Mouse (Mus musculus): ENCODE data around the gene Rcor1. TPM values are rescaled to one million over a fixed set of nuclear protein-coding genes. Genes with fewer than 3 reads are reported as not detected.
A peak's percentile ranks its signal among the peaks of the same experiment; 100 is the strongest.

The Rcor1 gene
- total RNA-seq, 2 experiments from 2014 or later: 14.3 to 19.4 TPM

DNA sequence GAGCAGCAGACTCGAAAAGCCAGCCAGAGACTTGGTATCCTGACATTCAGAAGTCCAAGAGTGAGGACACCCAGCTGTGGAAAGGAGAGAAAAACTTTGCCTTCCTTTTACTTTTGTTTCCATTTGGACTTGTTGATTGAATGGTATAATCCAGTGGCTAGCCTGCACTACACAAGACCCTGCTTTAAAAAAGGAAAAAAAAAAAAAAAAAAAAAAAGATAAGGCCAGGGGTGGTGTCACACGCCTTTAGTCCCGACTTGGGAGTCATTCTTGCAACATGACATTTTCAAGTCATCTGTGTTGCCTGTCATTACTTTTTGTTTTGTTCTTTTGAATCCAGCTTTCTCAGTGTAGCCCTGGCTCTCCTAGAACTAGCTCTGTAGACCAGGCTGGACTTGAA is 17.6 kb upstream of the Rcor1 start:
- no peak for DNase-seq

GRCm38 (mm10) chr12:111028176-111029167 is 10.7 kb upstream of the Rcor1 start:
- no peak for DNase-seq

GRCm38 (mm10) chr12:111029291-111029890 is 9.8 kb upstream of the Rcor1 start:
- DNase-seq: no peak

- DNase-seq: no peak
Measured at GRCm38 (mm10) chr12:111032839-111033238, 6.3 kb upstream of the Rcor1 start.

DNA sequence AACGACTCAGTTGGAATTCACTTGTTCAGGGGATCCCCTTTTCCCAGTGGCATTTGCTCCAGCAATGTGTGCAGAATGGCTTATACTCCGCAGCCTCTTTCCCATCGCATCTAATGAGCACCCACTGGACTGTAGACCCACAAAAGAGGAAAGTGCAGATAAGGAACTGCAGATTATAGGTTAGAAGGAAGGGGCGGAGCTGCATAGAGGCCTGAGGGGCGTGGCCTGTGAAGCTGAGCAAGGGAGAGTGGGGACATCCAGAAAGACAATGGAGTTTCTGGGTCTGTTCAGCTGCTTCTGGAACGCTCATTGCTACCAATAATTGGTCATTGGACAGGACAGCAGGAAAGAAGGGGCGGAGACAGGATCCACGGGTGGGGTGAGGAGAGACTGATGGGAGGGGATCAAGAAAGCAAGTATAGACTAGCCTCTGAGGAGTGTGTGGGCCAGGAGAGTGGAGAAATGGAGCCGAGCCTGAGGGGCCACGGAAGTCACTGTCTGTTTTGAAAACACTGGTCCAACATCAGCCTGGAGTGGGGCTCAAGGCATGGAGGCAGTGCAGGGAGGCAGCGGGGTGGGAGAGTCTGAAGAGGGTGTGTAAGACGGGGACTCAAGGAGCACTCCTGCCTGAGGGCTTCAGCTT is 3.8 kb upstream of the Rcor1 start:
- DNase-seq: no peak

GRCm38 (mm10) chr12:111036198-111036775 is 2.9 kb upstream of the Rcor1 start:
- DNase-seq: no peak

DNA sequence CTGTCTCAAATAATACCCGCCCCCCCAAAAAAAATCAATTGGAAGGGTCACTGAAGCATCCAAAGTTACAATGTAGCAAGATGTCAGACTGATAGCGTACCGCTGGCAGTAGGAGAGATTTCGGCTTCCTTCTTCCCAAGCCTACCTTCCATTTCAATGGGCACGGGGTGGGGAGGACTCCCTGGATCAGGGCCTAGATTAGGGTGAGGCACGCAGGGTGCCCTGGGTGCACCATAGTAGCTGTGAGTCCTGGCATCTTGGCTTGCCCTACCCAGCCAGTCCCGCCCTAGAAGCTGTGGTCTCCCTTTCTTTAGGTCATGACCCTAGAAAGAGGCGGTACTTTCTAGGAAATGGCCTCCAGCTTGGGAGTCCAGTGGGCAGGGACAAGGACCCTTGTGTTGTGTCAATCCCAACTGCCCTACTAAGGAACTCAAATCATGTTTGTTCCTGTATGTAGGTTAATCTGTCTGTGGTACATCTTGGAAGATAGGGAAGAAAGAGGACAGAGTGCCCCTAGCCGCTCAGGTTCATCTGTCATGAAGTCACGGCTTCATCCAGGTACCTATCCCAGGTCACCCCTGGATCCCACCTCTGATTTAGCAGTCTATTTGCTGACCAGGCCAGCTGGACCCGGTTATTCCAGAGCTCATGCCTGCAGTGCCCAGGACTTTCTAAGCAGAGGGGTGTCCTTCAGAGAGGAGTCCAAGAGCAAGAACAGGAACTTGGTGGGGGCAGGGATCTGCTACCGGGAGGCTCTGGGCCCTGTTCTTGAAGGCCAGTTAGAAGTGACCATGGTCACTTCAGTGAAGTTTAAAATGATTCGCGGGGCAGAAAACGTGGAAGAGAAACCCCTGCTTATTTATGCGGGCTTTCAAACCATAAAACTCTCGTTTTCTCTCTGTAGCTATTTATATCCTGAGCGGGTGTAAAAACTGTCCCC is 1.6 kb upstream of the Rcor1 start:
- DNase-seq: peak; percentile 15

DNA sequence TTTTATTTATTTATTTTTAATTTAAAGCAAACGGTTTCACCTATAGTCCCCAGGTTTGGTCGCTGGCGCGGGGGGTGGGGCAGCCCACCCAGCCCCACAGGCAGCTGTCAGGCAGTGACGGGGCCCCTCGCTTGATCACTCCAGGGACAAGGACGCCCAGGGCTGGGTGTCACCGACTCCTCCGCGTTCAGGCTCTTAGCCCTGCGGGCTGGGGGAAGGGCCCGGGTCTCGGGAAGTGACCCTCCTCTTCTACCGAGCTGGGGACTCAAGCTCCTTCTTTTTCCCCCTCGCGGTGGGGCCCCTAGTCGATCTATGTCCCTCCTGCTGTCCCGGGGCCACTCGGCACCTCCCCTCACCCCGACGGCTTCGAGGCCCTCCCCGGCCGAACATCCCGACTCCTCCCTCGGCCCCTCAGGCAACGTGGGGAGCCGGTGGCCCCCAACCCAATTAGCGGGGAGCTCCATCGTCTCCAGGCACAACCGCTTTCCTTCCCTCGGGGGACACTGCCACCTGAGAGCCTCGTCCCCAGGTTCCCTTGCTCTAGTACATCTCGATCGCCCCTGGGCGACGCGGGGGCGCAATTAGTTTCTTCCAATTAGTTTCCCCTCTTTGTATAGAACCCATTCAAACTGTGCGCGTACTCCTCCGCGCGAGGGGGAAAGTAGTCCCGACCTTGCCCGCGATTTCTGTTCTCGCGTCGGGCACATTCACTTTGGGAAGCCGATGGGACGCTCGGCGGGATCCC is 748 bp upstream of the Rcor1 start:
- peak; percentile 61 for DNase-seq

DNA sequence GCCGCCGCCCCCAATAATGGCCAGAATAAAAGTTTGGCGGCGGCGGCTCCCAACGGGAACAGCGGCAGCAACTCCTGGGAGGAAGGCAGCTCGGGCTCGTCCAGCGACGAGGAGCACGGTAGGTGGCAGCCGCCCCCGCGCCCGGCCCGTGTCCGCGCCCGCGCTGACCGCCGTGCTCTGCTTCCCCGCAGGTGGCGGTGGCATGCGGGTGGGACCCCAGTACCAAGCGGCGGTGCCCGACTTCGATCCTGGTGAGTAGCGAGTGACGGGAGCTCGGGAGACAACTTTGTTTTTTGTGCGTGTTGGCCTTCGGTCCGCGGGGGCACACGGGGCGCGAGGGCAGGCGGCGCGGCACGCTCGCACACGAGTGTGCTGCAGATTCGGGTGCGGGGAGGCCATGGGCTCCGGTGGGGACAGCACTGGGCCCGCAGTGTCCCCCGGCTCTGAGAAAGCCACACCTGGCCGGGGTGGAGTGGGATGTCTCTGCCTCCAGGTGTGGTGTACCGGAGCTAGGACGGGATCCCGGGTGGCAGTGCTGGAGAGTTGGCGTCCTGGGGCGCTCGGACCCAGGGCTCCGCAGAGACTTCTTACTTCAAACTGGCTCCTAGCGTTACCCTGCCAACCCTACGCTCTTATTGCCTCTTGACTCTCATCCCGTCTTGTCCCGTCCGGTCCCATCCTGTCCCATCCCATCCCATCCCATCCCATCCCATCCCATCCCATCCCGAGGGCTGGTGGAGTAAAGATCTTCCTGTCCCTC is 800 bp downstream of the Rcor1 start:
- DNase-seq: peak; percentile 56

DNA sequence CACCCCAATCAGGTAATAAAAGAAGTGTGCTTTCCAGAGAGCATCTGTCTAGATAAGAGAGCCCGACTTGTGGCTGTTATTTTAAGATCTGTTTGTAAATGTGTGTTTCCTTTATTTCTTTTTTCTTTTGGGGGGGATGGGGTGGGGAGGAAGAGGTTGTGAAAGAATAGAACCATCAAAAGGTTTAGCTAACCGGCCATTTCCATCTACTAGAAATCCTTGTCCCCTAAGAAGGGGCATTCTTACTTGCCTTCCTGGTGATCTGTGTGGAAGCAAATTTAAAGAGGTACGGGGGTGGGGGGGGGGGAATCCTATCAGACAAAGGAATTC is 1.3 kb downstream of the Rcor1 start:
- no peak for DNase-seq

DNA sequence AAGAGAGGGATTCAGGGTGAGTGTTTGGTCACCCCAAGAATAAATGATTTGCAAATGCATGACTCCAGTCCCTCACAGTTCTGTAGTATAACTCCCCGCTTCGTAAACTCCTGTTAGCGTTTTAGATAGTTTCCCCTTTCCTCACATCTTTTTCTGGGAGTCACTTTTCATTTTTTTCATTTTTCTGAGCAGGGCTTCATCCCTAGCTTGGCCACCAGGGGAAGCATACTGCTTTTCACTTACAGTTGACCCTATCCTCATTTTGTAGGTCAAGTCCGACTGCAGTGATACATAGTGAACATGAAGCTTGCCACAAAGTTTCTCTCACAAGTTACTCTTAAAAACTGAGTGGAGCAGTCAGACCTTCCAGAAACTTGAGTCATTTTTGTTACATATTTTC is 2.0 kb downstream of the Rcor1 start:
- DNase-seq: no peak

DNA sequence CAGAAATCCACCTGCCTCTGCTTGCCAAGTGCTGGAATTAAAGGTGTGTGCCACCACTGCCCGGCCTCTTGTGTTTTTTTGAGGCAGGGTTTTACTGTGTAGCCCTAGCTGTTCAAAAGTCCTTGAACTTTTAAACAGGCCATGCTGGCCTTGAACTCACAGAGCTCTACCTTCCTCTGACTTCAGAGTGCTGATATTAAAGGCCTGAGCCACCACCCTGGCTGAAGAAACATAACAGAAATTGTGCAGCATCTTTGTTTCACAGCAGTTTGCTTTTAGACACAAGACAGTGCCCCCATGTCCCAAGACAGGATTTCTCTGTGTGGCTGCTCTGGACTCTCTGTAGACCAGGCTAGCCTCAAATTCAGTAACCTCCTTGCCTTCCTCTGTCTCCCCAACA is 3.2 kb downstream of the Rcor1 start:
- DNase-seq: no peak

DNA sequence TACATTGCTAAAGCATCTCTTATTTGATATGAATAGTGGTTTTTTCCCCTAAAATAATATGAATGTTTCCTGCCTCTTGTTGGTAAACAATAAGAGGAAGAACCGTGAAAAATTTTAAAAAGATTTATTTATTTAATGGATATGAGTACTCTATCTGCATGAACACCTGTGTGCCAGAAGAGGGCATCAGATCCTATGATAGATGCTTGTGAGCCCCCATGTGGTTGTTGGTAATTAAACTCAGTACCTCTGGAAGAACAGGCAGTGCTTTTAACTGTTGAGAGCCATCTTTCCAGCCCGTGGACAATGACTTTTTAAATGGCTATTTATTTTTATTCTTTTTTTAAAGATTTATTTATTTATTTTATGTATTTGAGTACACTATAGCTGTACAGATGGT is 5.7 kb downstream of the Rcor1 start:
- DNase-seq: no peak

- no peak for DNase-seq
Measured at GRCm38 (mm10) chr12:111046866-111047265, 7.7 kb downstream of the Rcor1 start.

DNA sequence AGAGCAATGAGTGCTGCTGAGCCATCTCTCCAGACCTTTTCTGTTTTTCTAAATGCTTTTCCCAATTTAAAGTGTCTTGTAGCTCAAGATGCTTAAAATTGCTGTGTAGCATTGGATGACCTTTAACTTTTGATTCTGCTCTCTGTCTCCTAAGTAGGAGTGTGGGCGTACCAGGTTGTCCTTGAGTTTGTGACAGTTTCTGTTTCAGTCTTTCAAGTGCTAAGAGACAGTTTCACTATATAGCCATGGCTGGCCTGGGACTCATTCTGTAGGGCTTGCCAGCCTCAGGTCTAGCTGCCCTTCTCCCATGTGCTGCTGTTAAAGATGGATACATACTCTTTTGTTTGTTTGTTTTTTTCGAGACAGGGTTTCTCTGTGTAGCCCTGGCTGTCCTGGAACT is 9.1 kb downstream of the Rcor1 start:
- DNase-seq: no peak

- DNase-seq: no peak
Measured at GRCm38 (mm10) chr12:111050256-111050655, 11.1 kb downstream of the Rcor1 start.

DNA sequence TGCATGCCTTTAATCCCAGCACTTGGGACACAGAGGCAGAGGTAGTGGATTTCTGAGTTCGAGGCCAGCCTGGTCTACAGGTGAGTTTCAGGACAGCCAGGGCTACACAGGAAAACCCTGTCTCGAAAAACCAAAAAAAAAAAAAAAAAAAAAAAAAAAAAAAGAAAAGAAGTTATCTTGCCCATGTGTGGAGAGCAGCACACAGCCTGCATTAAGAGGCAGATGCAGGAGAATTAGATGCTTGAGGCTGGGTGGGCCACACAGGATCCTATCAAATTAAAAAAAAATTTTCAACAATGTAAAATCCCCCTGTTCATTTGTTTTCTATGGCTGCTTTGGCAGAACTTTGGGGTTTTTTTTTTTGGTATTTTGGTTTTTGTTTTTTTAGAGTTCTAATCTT is 24.2 kb downstream of the Rcor1 start:
- no peak for DNase-seq

DNA sequence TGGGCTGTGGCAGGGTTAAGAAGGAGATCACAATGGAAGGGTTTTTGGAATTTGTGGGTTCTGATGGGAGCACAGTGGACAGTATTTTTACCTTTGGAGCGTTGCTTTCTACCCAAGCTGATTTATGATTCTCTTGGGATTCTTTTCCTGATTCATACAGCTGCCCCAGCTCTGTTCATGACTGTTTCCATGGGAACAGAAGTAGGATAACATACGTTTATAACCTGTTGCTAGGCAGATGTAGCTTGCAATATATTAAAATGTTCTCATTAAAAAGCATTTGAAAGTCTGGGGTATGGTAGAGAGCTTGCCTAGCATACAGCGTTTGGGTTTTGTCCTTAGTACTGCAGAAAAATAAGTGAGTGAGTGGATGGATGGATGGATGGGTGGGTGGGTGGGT is 25.1 kb downstream of the Rcor1 start:
- no peak for DNase-seq

DNA sequence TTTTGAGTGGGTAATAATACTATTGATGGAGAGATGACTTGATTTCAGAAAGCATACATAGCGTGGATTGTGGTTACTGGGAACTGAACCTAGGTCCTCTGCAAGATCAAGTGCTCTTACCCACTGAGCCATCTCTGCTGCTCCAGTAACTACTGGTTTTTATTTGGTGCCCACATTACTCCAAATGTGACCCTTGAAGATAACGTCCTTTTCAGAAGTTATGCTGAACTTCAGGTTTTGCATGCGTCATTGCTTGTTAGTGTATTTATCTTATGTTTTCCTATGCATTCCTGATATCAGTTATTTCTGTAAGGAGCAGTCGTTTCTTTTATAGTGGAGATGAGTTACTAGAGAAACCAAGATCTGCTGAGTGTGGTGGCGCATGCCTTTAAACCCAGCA is 26.2 kb downstream of the Rcor1 start:
- DNase-seq: no peak

DNA sequence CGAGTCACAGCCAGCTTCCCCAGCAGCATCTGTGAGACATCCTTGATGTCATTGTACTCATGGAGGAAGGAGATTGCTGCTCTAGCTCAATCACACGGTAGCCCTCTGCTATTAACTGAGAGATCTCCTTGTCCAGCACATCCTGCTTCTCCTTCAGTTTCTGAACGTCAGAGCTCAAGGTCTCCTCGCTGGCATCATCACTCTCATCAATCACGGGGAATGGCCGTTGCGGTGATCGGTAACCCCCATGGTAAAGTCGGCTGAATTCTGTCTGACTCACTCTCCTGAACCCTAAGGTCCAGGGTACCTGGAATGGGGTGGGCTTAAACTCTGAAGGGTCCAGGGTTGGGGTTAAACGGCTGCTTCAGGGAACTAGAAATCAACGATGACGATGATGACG is 28.7 kb downstream of the Rcor1 start:
- no peak for DNase-seq

Data from gastrocnemius, postnatal 10 days (tissue).